Mouse (Mus musculus): ENCODE measurements around the gene Ankrd13b. TPM values are rescaled to one million over a fixed set of nuclear protein-coding genes. Genes with fewer than 3 reads are reported as not detected.

Gene Ankrd13b
- polyA plus RNA-seq, 1 experiment: 2.9 TPM

DNA sequence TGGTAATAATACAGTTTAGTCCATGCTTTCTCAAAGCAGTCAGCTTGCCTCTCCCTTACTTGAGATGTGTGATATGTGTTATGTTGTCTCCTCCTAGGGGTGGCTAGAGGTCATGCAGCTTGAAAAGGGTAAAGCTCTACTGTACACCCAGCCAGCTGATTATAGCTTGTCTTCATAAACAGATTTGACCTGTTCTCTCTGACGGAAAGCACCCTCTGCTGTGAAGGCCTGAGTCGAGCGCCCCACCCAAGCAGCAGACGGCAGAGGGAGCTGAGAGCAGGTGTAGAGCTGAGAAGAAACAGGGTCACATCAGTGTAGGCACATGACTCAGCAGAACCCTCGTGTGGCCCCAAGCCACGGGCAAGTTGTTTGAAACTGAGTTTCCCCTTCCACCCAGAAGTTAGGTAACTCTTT lies 42.8 kb downstream of the Ankrd13b start:
- no peak overlapping the region for H3K4me3 ChIP-seq (ENCODE audit: control insufficient read depth, low read depth, low read length)
- no peak overlapping the region for H3K27ac ChIP-seq (ENCODE audit: control insufficient read depth, insufficient read depth, low read depth, low read length)
- no peaks in the 10 kb centered on the region for H3K36me3 ChIP-seq (ENCODE audit: control insufficient read depth, insufficient read depth, low read length)
- peak; percentile 15; the same call in 1 of the 2 replicates for TF ChIP-seq CTCF (IDR thresholded peaks at IDR 0.05; ENCODE audit: control insufficient read depth, insufficient read depth, insufficient replicate concordance, low read depth, low read length)
- no peak for TF ChIP-seq POLR2A (IDR thresholded peaks at IDR 0.05; ENCODE audit: control insufficient read depth, low read depth, low read length)
- H3K27me3 ChIP-seq (ENCODE audit: control insufficient read depth, insufficient read depth, low read length): no peaks in the 10 kb centered on the region
- H3K4me1 ChIP-seq (ENCODE audit: control insufficient read depth, insufficient read depth, low read length): no peaks in the 10 kb centered on the region

DNA sequence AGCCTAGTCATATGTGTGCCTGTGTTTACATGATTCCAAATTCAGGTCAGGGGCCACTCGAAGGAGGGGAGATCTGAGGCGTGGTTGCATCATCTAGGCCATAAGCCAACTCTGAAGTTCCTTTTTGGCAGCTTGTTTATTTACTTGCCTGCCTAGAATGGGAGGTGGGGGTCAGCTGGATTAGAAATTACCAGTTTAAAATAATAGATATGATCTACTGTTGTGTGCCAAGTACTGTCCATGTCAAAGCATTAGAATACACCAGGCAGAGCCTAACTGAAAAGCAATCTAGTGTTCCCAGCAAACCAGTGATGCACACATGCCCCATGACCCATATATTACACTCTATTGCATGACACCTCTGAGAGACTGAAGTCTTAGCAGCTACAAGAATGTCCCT lies 44.5 kb downstream of the Ankrd13b start:
- no peak overlapping the region for H3K27ac ChIP-seq (ENCODE audit: control insufficient read depth, insufficient read depth, low read depth, low read length)
- TF ChIP-seq POLR2A (IDR thresholded peaks at IDR 0.05; ENCODE audit: control insufficient read depth, low read depth, low read length) (no peak), CTCF (IDR thresholded peaks at IDR 0.05; ENCODE audit: control insufficient read depth, insufficient read depth, insufficient replicate concordance, low read depth, low read length) (no peak)
- no peaks in the 10 kb centered on the region; the same call in 1 of the 2 replicates for H3K36me3 ChIP-seq (ENCODE audit: control insufficient read depth, insufficient read depth, low read length)
- no peaks in the 10 kb centered on the region for H3K4me1 ChIP-seq (ENCODE audit: control insufficient read depth, insufficient read depth, low read length)
- no peak overlapping the region for H3K4me3 ChIP-seq (ENCODE audit: control insufficient read depth, low read depth, low read length)
- no peaks in the 10 kb centered on the region for H3K27me3 ChIP-seq (ENCODE audit: control insufficient read depth, insufficient read depth, low read length)

DNA sequence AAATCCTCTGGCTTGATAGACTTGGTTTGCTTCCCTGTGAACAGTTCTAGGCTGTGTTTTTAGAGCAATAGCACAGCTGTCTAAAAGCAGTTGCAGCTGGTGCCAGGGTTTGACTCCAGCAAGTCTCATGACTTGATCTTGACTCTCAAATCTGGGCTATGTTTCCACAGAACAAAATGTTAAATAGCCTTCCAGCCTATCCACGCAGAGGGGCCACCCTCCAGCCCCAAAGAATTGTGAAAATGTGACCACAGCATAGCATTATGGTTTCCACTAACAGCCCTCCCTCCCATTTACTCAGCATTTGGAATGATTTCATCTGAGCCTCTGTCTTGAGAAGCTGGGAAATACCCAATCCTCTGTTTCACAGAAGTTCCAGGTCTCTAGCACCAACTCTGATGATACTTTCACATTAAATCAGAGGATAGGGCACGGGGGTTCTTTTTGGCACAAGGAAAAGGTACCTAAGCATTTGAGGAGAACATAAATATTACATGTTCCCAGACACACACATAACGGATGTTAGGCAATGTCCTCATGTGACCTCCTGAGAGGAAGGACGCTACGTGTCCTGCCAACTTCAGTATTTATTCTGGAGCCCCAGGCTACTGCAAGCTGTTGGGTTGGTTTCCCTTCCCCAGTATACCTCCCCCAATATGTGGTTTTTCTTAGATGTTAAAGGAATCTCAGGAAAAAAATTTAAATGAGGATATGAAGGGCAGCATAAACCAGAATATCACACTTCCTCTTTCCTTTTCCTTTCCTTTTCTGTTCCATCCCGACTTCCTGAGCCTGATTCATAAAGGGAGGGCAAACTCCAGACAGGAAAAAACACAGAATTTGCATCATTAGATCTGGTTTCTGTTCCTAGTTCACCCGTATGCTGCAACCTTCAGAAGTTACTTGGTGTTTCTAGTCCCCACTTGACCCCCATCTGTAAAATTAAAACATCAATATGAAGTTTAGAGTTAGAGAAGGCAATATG lies 47.0 kb downstream of the Ankrd13b start:
- H3K27me3 ChIP-seq (ENCODE audit: control insufficient read depth, insufficient read depth, low read length): no peaks in the 10 kb centered on the region
- H3K27ac ChIP-seq (ENCODE audit: control insufficient read depth, insufficient read depth, low read depth, low read length): no peak overlapping the region
- TF ChIP-seq POLR2A (IDR thresholded peaks at IDR 0.05; ENCODE audit: control insufficient read depth, low read depth, low read length): no peak
- no peak for TF ChIP-seq CTCF (IDR thresholded peaks at IDR 0.05; ENCODE audit: control insufficient read depth, insufficient read depth, insufficient replicate concordance, low read depth, low read length)
- H3K36me3 ChIP-seq (ENCODE audit: control insufficient read depth, insufficient read depth, low read length): no peaks in the 10 kb centered on the region; the same call in 1 of the 2 replicates
- H3K4me1 ChIP-seq (ENCODE audit: control insufficient read depth, insufficient read depth, low read length): no peaks in the 10 kb centered on the region
- H3K4me3 ChIP-seq (ENCODE audit: control insufficient read depth, low read depth, low read length): no peak overlapping the region

DNA sequence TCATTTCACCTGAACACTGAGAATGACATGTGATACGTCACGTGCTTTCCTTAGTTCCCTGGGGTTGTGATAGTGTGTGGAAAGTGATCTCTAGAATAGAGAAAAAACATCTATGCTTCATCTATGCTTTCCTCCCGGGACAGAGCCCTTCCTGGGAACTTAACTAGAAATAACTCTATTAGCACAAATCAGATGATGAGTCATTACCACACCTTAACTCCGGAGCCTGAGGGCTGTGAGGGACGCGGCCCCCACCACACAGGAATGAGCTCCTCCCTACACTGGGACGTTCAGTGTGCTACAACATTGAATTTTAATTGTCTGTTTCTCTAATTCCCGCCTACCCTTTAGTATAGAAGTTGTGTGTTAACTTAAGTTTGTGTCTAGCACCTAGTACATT lies 48.5 kb downstream of the Ankrd13b start:
- TF ChIP-seq CTCF (IDR thresholded peaks at IDR 0.05; ENCODE audit: control insufficient read depth, insufficient read depth, insufficient replicate concordance, low read depth, low read length) (no peak), POLR2A (IDR thresholded peaks at IDR 0.05; ENCODE audit: control insufficient read depth, low read depth, low read length) (no peak)
- no peak overlapping the region for H3K4me3 ChIP-seq (ENCODE audit: control insufficient read depth, low read depth, low read length)
- H3K4me1 ChIP-seq (ENCODE audit: control insufficient read depth, insufficient read depth, low read length): no peaks in the 10 kb centered on the region
- no peaks in the 10 kb centered on the region for H3K27me3 ChIP-seq (ENCODE audit: control insufficient read depth, insufficient read depth, low read length)
- H3K27ac ChIP-seq (ENCODE audit: control insufficient read depth, insufficient read depth, low read depth, low read length): no peak overlapping the region
- H3K36me3 ChIP-seq (ENCODE audit: control insufficient read depth, insufficient read depth, low read length): no peaks in the 10 kb centered on the region; the same call in 1 of the 2 replicates

DNA sequence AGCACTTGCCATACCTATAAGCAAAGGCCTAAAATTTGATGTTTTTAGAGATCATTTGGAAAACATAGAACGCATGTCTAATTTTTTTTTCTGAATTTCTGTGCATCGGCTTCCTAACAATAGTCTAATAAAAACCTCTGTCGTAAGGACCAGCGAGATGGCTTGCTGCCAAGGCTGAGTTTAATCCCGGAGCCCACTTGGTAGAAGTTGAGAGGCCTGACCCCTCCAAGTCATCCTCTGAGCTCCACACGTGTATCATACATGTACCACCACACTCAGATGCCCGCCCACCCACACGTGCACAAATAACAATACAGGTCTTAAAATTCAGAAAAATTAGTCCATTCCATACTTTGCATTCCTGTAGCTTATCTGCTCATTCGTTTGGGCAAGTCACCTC lies 49.4 kb downstream of the Ankrd13b start:
- no peak overlapping the region for H3K27ac ChIP-seq (ENCODE audit: control insufficient read depth, insufficient read depth, low read depth, low read length)
- H3K4me1 ChIP-seq (ENCODE audit: control insufficient read depth, insufficient read depth, low read length): no peaks in the 10 kb centered on the region
- no peak overlapping the region for H3K4me3 ChIP-seq (ENCODE audit: control insufficient read depth, low read depth, low read length)
- H3K36me3 ChIP-seq (ENCODE audit: control insufficient read depth, insufficient read depth, low read length): no peaks in the 10 kb centered on the region; the same call in 1 of the 2 replicates
- no peaks in the 10 kb centered on the region for H3K27me3 ChIP-seq (ENCODE audit: control insufficient read depth, insufficient read depth, low read length)
- no peak for TF ChIP-seq CTCF (IDR thresholded peaks at IDR 0.05; ENCODE audit: control insufficient read depth, insufficient read depth, insufficient replicate concordance, low read depth, low read length)
- TF ChIP-seq POLR2A (IDR thresholded peaks at IDR 0.05; ENCODE audit: control insufficient read depth, low read depth, low read length): no peak

DNA sequence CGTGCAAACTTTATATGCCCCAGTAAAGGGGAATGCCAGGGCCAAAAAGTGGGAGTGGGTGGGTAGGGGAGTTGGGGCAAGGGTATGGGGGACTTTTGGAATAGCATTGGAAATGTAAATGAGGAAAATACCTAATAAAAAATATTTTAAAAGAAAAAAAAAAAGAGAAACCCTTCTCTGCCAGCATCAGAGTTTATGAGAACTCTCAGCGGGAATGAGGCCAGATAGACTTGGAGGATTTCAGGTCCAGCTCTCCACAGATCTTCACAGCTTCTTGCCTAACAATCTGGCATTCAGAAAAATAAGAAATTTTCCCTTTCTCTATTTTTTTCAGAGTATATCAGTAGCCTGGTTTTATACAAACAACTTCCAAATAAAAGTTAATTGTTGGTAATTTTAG lies 52.5 kb downstream of the Ankrd13b start:
- Histone ChIP-seq H3K27ac (ENCODE audit: control insufficient read depth, insufficient read depth, low read depth, low read length) (no peak overlapping the region), H3K4me3 (ENCODE audit: control insufficient read depth, low read depth, low read length) (no peak overlapping the region), H3K27me3 (ENCODE audit: control insufficient read depth, insufficient read depth, low read length) (no peaks in the 10 kb centered on the region), H3K4me1 (ENCODE audit: control insufficient read depth, insufficient read depth, low read length) (no peaks in the 10 kb centered on the region), H3K36me3 (ENCODE audit: control insufficient read depth, insufficient read depth, low read length) (no peaks in the 10 kb centered on the region; the same call in 1 of the 2 replicates)
- no peak for TF ChIP-seq POLR2A (IDR thresholded peaks at IDR 0.05; ENCODE audit: control insufficient read depth, low read depth, low read length)
- TF ChIP-seq CTCF (IDR thresholded peaks at IDR 0.05; ENCODE audit: control insufficient read depth, insufficient read depth, insufficient replicate concordance, low read depth, low read length): no peak

DNA sequence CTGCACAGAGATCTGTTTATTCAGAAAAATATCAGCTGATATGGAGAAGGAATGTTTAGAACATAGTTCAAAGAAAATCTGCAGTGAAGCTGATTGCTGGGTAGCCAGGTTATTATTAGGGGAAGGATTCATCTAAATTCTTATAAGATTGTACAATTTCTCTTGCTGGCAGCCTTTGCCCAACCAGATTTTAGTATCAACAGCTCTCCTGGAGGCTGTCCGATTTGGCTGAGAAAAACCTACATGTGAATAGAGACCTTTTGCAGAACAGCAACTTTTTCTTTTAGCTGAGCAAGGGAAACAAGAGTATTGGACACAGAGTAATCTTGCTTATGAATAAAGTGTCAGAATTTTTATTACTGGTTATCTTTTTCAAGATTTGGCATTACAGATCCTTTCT lies 61.0 kb downstream of the Ankrd13b start:
- no peak for TF ChIP-seq POLR2A (IDR thresholded peaks at IDR 0.05; ENCODE audit: control insufficient read depth, low read depth, low read length)
- TF ChIP-seq CTCF (IDR thresholded peaks at IDR 0.05; ENCODE audit: control insufficient read depth, insufficient read depth, insufficient replicate concordance, low read depth, low read length): no peak
- no peaks in the 10 kb centered on the region for H3K4me1 ChIP-seq (ENCODE audit: control insufficient read depth, insufficient read depth, low read length)
- H3K4me3 ChIP-seq (ENCODE audit: control insufficient read depth, low read depth, low read length): no peak overlapping the region
- no peak overlapping the region for H3K27ac ChIP-seq (ENCODE audit: control insufficient read depth, insufficient read depth, low read depth, low read length)
- no peaks in the 10 kb centered on the region; the same call in 1 of the 2 replicates for H3K36me3 ChIP-seq (ENCODE audit: control insufficient read depth, insufficient read depth, low read length)
- H3K27me3 ChIP-seq (ENCODE audit: control insufficient read depth, insufficient read depth, low read length): no peaks in the 10 kb centered on the region
